Mouse (Mus musculus): ENCODE measurements at regions not wholly inside any gene's neighbourhood (a gene's known extent, or its start where the extent isn't known, plus 50 kb on each side); places are given as distances from the start of the nearest gene placed in this dataset.

DNA sequence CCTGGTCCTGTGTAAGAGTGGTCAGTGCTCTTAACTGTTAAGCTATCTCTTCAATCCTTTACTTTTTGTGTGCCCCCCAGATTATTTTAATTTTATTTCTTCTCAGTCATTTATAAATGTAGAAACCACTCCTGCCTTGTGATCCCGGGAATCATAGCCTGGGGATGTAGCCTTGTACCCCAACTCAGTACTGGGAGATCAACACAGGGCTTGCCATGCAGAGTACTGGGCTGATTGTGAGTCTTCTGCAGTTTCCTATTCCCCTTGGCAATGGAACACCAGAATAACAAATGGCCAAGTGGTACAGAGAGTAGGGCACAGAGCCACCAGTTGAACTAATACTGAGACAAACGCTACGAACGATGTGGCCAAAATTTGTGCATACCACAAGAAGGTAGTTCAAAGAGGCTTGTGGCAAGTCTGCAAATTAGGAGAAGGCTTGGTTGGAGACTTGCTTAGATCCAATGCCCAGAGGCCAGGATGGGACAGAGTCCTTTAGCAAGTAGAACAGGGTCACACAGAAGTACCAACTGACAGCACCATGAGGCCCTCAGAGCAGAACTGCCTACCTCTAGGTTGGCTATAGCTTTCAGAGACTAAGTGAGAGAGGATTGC, 151.9 kb downstream of the Qrsl1 start:
- Histone ChIP-seq H3K27ac (ENCODE audit: insufficient read depth, low read length) (no peak overlapping the region), H3K27me3 (ENCODE audit: control insufficient read depth, insufficient read depth, low read length) (no peaks in the 10 kb centered on the region), H3K4me3 (replicated peaks; ENCODE audit: insufficient read depth, low read depth, low read length) (no peak overlapping the region), H3K4me1 (ENCODE audit: control insufficient read depth, insufficient read depth, low read length) (peaks cover 2% of the 10 kb centered on the region; the same call in 1 of the 2 replicates)
- WGBS, result 78% methylated on average over 4 of the region's 4 CpGs
- TF ChIP-seq CTCF (IDR thresholded peaks at IDR 0.05; ENCODE audit: borderline replicate concordance, insufficient read depth, low read depth, low read length) (no peak), POLR2A (IDR thresholded peaks at IDR 0.05; ENCODE audit: borderline replicate concordance, insufficient read depth, low read length) (no peak)
- DNase-seq, result no peak

DNA sequence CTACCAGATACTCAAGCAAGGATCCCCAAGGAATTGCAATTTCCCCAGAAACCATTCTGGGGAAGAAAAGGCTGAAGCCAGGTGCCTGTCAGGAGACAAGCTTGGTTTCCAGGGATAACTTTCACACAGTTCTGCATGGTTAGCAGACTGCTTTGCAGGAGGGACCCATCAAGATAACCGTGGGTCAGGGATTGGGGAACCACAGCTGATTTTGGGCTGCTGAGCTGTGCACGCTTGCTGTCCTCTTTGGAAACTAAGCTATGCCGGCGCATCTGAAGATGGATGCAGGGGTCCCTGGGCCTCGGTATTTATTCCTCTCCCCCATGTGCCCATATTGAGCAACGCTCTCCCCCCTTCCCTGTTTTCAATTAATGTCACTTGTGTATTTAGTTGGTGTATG, 151.1 kb downstream of the Qrsl1 start:
- TF ChIP-seq POLR2A (IDR thresholded peaks at IDR 0.05; ENCODE audit: borderline replicate concordance, insufficient read depth, low read length) (no peak), CTCF (IDR thresholded peaks at IDR 0.05; ENCODE audit: borderline replicate concordance, insufficient read depth, low read depth, low read length) (no peak)
- 95% methylated on average over 6 of the region's 6 CpGs for WGBS
- H3K4me1 ChIP-seq (ENCODE audit: control insufficient read depth, insufficient read depth, low read length), result peaks cover 2% of the 10 kb centered on the region; the same call in 1 of the 2 replicates

DNA sequence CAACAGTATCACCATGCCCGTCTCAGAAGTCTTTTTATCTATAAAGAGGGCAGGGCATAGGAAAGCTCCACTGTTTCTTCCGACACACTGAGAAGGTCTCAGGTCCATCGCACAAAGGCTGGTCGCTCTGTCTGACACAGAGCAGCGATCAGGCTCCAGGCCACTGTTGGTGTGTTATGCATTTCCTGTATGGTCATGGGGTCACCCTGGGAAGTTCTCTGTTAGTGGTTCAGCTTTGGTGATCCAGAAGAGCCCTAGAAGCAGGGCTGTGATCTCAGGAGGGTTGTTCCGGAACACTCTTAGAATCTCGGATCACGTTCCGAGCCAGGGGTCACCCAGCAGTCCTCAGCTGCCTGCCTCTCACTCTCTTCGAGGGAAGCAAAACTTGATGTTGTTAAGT, 150.7 kb downstream of the Qrsl1 start:
- H3K4me1 ChIP-seq (ENCODE audit: control insufficient read depth, insufficient read depth, low read length), result peaks cover 2% of the 10 kb centered on the region; the same call in 1 of the 2 replicates
- no peaks in the 10 kb centered on the region for H3K27me3 ChIP-seq (ENCODE audit: control insufficient read depth, insufficient read depth, low read length)
- no peak overlapping the region for H3K27ac ChIP-seq (ENCODE audit: insufficient read depth, low read length)
- no peak for TF ChIP-seq POLR2A (IDR thresholded peaks at IDR 0.05; ENCODE audit: borderline replicate concordance, insufficient read depth, low read length)
- no peak for TF ChIP-seq CTCF (IDR thresholded peaks at IDR 0.05; ENCODE audit: borderline replicate concordance, insufficient read depth, low read depth, low read length)
- 85% methylated on average over 10 of the region's 10 CpGs for WGBS
- H3K4me3 ChIP-seq (replicated peaks; ENCODE audit: insufficient read depth, low read depth, low read length), result no peak overlapping the region
- no peak for DNase-seq

More for the DNA sequence above, 151.1 kb downstream of the Qrsl1 start:
- no peak for DNase-seq
- no peak overlapping the region for H3K4me3 ChIP-seq (replicated peaks; ENCODE audit: insufficient read depth, low read depth, low read length)
- no peaks in the 10 kb centered on the region for H3K27me3 ChIP-seq (ENCODE audit: control insufficient read depth, insufficient read depth, low read length)
- H3K27ac ChIP-seq (ENCODE audit: insufficient read depth, low read length), result no peak overlapping the region

DNA sequence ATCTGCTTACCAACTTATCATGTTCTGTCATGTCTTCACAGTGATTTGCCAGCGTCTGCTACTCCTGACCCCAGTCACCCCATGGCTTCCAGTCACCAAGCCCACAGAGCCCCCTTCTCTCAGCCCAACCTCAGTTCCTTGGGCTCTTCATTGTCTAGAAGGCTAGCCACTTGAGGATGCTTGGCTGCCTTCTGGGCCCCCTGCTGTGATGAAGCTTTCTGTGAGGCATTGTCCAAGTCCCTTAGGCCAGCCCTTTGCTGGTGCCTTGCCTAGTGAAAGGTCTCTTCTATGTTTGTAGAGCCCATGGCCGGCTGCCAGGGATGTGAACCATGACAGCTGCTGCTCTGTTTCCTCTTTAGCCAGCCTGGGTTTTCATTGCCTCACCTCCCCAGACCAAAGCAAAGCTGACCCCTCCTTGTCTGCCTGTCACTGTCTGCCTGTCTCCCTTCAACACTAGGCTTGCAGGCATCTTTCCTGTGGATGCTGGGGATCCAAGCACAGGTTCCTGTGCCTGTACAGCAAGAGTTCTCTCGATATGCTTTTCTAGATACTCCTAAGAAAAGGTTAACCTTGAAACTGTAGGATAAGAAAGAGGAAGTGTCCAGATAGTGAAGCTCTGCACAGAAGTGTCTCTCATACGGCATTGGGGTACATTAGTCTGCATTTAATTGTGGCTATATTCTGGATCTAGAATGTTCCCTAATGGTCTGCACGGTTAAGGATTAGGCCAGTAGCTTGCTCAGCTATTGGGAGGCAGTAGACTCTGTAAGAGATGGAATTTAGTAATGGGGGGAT, 149.5 kb downstream of the Qrsl1 start:
- H3K27me3 ChIP-seq (ENCODE audit: control insufficient read depth, insufficient read depth, low read length), result no peaks in the 10 kb centered on the region
- 28% methylated on average over 5 of the region's 5 CpGs for WGBS
- no peak overlapping the region for H3K4me3 ChIP-seq (replicated peaks; ENCODE audit: insufficient read depth, low read depth, low read length)
- no peak for TF ChIP-seq CTCF (IDR thresholded peaks at IDR 0.05; ENCODE audit: borderline replicate concordance, insufficient read depth, low read depth, low read length)
- TF ChIP-seq POLR2A (IDR thresholded peaks at IDR 0.05; ENCODE audit: borderline replicate concordance, insufficient read depth, low read length), result no peak
- H3K27ac ChIP-seq (ENCODE audit: insufficient read depth, low read length), result 0 out of 2 replicates have a peak overlapping the region, but pooled peaks have one; percentile 13
- DNase-seq, result peak; percentile 23 to 34
- peaks cover 2% of the 10 kb centered on the region; the same call in 1 of the 2 replicates for H3K4me1 ChIP-seq (ENCODE audit: control insufficient read depth, insufficient read depth, low read length)

DNA sequence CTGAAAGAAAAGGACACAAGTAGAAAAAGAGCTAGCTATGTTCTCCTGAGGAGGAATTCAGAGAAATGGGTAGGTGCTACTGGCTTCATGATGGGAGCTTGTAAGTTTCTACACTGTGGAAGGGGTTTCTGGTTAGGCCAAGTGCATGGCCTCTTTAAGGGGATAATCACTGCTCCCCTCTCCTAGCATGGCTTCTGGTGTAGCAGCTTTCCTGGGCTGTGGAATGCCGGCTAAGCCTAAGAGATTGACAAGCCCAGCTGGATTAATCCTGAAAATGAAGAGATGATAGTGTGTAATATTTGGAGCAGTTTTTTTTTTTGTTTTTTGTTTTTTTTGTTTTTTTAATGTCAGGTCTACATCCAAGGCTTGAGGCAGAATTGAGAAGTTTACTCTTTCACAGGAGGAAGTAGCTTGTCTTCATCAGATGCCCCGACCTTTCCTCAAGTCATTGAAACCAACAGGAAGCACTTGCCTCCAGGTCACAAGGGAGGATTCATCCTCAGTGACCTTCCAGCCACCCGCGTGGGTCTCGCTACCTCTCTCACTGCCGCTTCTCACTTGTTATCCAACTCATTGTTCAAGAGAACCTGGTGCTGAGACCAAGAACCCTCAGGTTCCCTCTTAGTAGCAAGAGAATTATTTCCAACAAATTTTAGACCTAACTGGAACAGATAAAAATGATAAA, 144.5 kb downstream of the Qrsl1 start:
- TF ChIP-seq CTCF (IDR thresholded peaks at IDR 0.05; ENCODE audit: borderline replicate concordance, insufficient read depth, low read depth, low read length) (no peak), POLR2A (IDR thresholded peaks at IDR 0.05; ENCODE audit: borderline replicate concordance, insufficient read depth, low read length) (no peak)
- WGBS, result 87% methylated on average over 6 of the region's 6 CpGs
- no peak for DNase-seq
- no peak overlapping the region for H3K27ac ChIP-seq (ENCODE audit: insufficient read depth, low read length)
- H3K27me3 ChIP-seq (ENCODE audit: control insufficient read depth, insufficient read depth, low read length), result no peaks in the 10 kb centered on the region
- H3K4me3 ChIP-seq (replicated peaks; ENCODE audit: insufficient read depth, low read depth, low read length), result no peak overlapping the region
- H3K4me1 ChIP-seq (ENCODE audit: control insufficient read depth, insufficient read depth, low read length), result peaks cover 2% of the 10 kb centered on the region; the same call in 1 of the 2 replicates

DNA sequence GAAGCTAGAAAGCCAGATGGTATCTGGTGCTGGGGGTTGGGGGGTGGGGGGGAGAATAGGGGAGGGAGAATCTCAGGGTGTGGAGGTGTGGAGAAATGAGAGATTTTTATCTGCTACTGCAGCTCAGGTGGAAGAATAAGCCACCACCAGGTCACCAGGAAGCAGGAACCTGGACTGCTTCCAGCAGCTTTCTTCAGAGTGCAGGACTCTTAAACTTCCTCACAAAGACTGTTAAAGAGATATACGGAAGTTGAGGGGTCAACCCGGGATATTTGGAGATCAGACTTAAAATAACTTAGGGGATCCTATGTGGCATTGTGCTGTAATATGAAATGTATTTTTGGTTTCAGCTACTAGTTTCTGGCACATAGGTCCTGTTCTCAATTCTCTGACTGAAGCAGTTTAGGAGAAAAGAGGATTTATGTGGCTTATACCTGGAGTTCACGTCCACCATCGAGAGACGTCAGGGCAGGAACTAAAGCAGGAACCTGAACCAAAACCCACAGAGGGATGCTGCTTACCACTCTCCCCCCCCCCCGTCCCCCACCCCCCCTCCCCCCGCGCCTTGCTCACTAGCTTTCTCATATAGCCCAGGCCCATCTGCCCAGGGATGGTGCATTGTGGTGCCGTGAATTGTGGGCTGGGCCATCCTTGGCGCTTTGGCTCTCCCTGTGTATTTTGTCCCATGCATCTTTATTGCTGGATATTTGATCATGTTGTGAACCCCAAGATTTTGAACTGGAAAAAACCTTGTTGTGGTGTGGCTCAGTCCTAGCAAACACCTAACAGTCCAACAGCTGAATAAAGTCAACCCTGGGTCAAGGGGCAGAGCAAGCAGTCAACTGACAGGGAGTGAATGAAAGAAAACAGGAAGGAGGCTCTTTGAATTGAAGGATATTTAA, 143.2 kb downstream of the Qrsl1 start:
- no peak overlapping the region for H3K4me3 ChIP-seq (replicated peaks; ENCODE audit: insufficient read depth, low read depth, low read length)
- TF ChIP-seq CTCF (IDR thresholded peaks at IDR 0.05; ENCODE audit: borderline replicate concordance, insufficient read depth, low read depth, low read length) (no peak), POLR2A (IDR thresholded peaks at IDR 0.05; ENCODE audit: borderline replicate concordance, insufficient read depth, low read length) (no peak)
- H3K27me3 ChIP-seq (ENCODE audit: control insufficient read depth, insufficient read depth, low read length), result no peaks in the 10 kb centered on the region
- no peak overlapping the region for H3K27ac ChIP-seq (ENCODE audit: insufficient read depth, low read length)
- 87% methylated on average over 10 of the region's 10 CpGs for WGBS
- H3K4me1 ChIP-seq (ENCODE audit: control insufficient read depth, insufficient read depth, low read length), result no peaks in the 10 kb centered on the region
- DNase-seq, result no peak
